Mouse (Mus musculus): ENCODE results near the gene Slc28a3.

The Slc28a3 gene

GRCm38 (mm10) chr13:58558216-58558615, 52.5 kb downstream of the Slc28a3 start:
- no peak for DNase-seq

- peak; percentile 51 to 55 for DNase-seq
Observed at GRCm38 (mm10) chr13:58556018-58556417, 54.7 kb downstream of the Slc28a3 start.

GRCm38 (mm10) chr13:58555561-58555960, 55.1 kb downstream of the Slc28a3 start:
- DNase-seq, result no peak

- DNase-seq, result peak; percentile 72 to 75
Observed at GRCm38 (mm10) chr13:58551924-58552323, 58.8 kb downstream of the Slc28a3 start.

GRCm38 (mm10) chr13:58547570-58547969, 63.1 kb downstream of the Slc28a3 start:
- DNase-seq, result no peak

GRCm38 (mm10) chr13:58543688-58544408, 66.8 kb downstream of the Slc28a3 start:
- DNase-seq, result no peak

GRCm38 (mm10) chr13:58543066-58543465, 67.6 kb downstream of the Slc28a3 start:
- peak; percentile 81 to 83 for DNase-seq

- no peak for DNase-seq
Observed at GRCm38 (mm10) chr13:58542601-58543041, 68.1 kb downstream of the Slc28a3 start.

- no peak for DNase-seq
Observed at GRCm38 (mm10) chr13:58542167-58542566, 68.5 kb downstream of the Slc28a3 start.

- no peak for DNase-seq
Observed at GRCm38 (mm10) chr13:58541620-58542019, 69.1 kb downstream of the Slc28a3 start.

GRCm38 (mm10) chr13:58538966-58539365, 71.7 kb downstream of the Slc28a3 start:
- DNase-seq, result no peak

GRCm38 (mm10) chr13:58538366-58538765, 72.3 kb downstream of the Slc28a3 start:
- no peak for DNase-seq

- DNase-seq, result no peak
Observed at GRCm38 (mm10) chr13:58537916-58538233, 72.8 kb downstream of the Slc28a3 start.

- no peak for DNase-seq
Observed at GRCm38 (mm10) chr13:58537232-58537915, 73.3 kb downstream of the Slc28a3 start.

GRCm38 (mm10) chr13:58536466-58537231, 74.0 kb downstream of the Slc28a3 start:
- DNase-seq, result no peak

GRCm38 (mm10) chr13:58535321-58535720, 75.4 kb downstream of the Slc28a3 start:
- DNase-seq, result no peak

GRCm38 (mm10) chr13:58534861-58535260, 75.8 kb downstream of the Slc28a3 start:
- no peak for DNase-seq

GRCm38 (mm10) chr13:58534216-58534841, 76.3 kb downstream of the Slc28a3 start:
- DNase-seq, result no peak

GRCm38 (mm10) chr13:58524581-58524980, 86.1 kb downstream of the Slc28a3 start:
- DNase-seq, result no peak

- DNase-seq, result no peak
Observed at GRCm38 (mm10) chr13:58523761-58524117, 86.9 kb downstream of the Slc28a3 start.

- DNase-seq, result no peak
Observed at GRCm38 (mm10) chr13:58523011-58523760, 87.5 kb downstream of the Slc28a3 start.

GRCm38 (mm10) chr13:58521331-58522030, 89.2 kb downstream of the Slc28a3 start:
- no peak for DNase-seq
